7 mouse cellular contexts compared by ENCODE assay signal in the genomic region with DNA sequence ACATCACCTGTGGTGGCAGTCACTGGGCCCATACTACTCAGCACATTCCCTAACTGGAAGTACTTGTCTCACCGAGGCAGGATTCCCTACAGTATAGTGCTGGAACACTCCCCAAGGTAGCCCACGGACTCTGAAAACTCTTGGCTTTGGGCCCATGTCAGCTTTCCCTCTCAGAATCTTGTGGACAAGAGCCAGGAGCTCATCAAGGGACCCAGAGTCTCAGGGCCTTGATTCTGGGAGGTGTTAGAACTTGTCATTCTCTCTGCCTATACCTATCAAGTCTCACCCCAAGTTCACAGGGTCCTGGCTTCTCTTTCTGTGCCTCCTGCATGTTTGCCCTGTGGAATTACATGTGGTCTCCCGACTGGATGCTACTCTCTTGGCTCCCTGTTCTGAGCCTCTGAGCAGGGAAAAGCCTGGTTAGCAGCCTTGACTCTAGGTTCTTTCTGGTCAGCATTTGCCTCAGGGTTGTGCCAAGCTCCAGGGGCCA. TPM values are rescaled to one million over a fixed set of nuclear protein-coding genes. Genes with fewer than 3 reads are reported as not detected.
DNase-seq lines count a peak whose midpoint lies in the region; ATAC-seq lines count a peak whose summit lies in the region.

No protein-coding gene starts in this region.

- ATAC-seq in hindbrain, embryonic 13.5 days (ENCODE audit: low FRiP score), result no peak
- no peak for ATAC-seq in liver, embryonic 16.5 days (ENCODE audit: low read depth)
- ATAC-seq in megakaryocyte progenitor cell, adult 5-6 weeks (replicated peaks; ENCODE audit: poor library complexity), result no peak

- no peaks in the 10 kb centered on the region for H3K9me3 ChIP-seq in hindbrain, embryonic 13.5 days
- no peaks in the 10 kb centered on the region for H3K9me3 ChIP-seq in liver, embryonic 16.5 days (replicated peaks; ENCODE audit: control insufficient read depth, low read length)

- H3K4me3 ChIP-seq in brown adipose tissue, adult 24 weeks (ENCODE audit: insufficient read depth, low read depth, low read length), result no peak overlapping the region
- no peak overlapping the region for H3K4me3 ChIP-seq in hindbrain, embryonic 13.5 days
- no peak overlapping the region for H3K4me3 ChIP-seq in liver, embryonic 16.5 days (ENCODE audit: low read depth, low read length)

- peak overlapping the region; percentile 31; the same call in 1 of the 2 replicates for H3K9ac ChIP-seq in hindbrain, embryonic 13.5 days
- no peak overlapping the region for H3K9ac ChIP-seq in liver, embryonic 16.5 days (ENCODE audit: low read depth, low read length)

- H3K4me2 ChIP-seq in hindbrain, embryonic 13.5 days, result no peak overlapping the region
- no peak overlapping the region for H3K4me2 ChIP-seq in liver, embryonic 16.5 days (ENCODE audit: low read depth, low read length)

- no peaks in the 10 kb centered on the region for H3K27me3 ChIP-seq in hindbrain, embryonic 13.5 days
- no peaks in the 10 kb centered on the region for H3K27me3 ChIP-seq in liver, embryonic 16.5 days (ENCODE audit: control insufficient read depth, insufficient read depth, low read depth, low read length)

- peaks cover 43% of the 10 kb centered on the region for H3K4me1 ChIP-seq in brown adipose tissue, adult 24 weeks (ENCODE audit: control insufficient read depth, insufficient read depth, insufficient read length, low read length)
- peaks cover 56% of the 10 kb centered on the region for H3K4me1 ChIP-seq in hindbrain, embryonic 13.5 days (replicated peaks)
- H3K4me1 ChIP-seq in liver, embryonic 16.5 days (ENCODE audit: control insufficient read depth, low read depth, low read length), result peaks cover 28% of the 10 kb centered on the region

- peak overlapping the region; percentile 99 for H3K27ac ChIP-seq in brown adipose tissue, adult 24 weeks (replicated peaks; ENCODE audit: low read depth, low read length)
- peak overlapping the region; percentile 94 for H3K27ac ChIP-seq in hindbrain, embryonic 13.5 days
- peak overlapping the region; percentile 86 for H3K27ac ChIP-seq in liver, embryonic 16.5 days (ENCODE audit: low read length)

- 56% methylated on average over 3 of the region's 3 CpGs for WGBS in hindbrain, embryonic 13.5 days
- 70% methylated on average over 3 of the region's 3 CpGs for WGBS in liver, embryonic 16.5 days (ENCODE audit: insufficient replicate concordance)

- DNase-seq in Muller cell, postnatal 12 days (ENCODE audit: inconsistent ontology term), result peak; percentile 64
- DNase-seq in urinary bladder, adult 2 months (ENCODE audit: low spot score), result no peak
- no peak for DNase-seq in thymus, postnatal 0 days (ENCODE audit: low spot score)

- H3K36me3 ChIP-seq in hindbrain, embryonic 13.5 days, result peaks cover 54% of the 10 kb centered on the region
- peaks cover 46% of the 10 kb centered on the region for H3K36me3 ChIP-seq in liver, embryonic 16.5 days (ENCODE audit: control insufficient read depth, insufficient read depth)

RNA-seq across cellular contexts. Expression of gene Ptpa, which starts 24.4 kb away (rescaled TPM):
- 83.8 and 94.3 TPM in 2 replicates for polyA plus RNA-seq in brown adipose tissue, adult 24 weeks (2012; ENCODE audit: insufficient read depth, insufficient read length, missing spikeins)
- polyA plus RNA-seq in hindbrain, embryonic 13.5 days (2015; fragmentation: Nextera tagmentation; extraction: Ambion mirVana), result 129 and 133 TPM in 2 replicates
- 121 TPM in 2 replicates for polyA plus RNA-seq in liver, embryonic 16.5 days (2015; fragmentation: Nextera tagmentation; extraction: Ambion mirVana)
- 90.0 and 93.9 TPM in 2 replicates for polyA plus RNA-seq in urinary bladder, adult 2 months (2012; rRNA removed)
- polyA plus RNA-seq in thymus, postnatal 0 days (2015; fragmentation: Nextera tagmentation; extraction: Ambion mirVana), result 127 and 128 TPM in 2 replicates
- total RNA-seq in megakaryocyte progenitor cell, adult 5-6 weeks (2015), result 75.9 and 90.4 TPM in 2 replicates
- total RNA-seq in megakaryocyte progenitor cell, adult 5-6 weeks (2017), result 63.0 and 63.3 TPM in 2 replicates

RNA-seq across cellular contexts. Expression of gene Crat, which starts 24.6 kb away (rescaled TPM):
- 378 and 560 TPM in 2 replicates for polyA plus RNA-seq in brown adipose tissue, adult 24 weeks (2012; ENCODE audit: insufficient read depth, insufficient read length, missing spikeins)
- 22.1 and 24.0 TPM in 2 replicates for polyA plus RNA-seq in hindbrain, embryonic 13.5 days (2015; fragmentation: Nextera tagmentation; extraction: Ambion mirVana)
- polyA plus RNA-seq in liver, embryonic 16.5 days (2015; fragmentation: Nextera tagmentation; extraction: Ambion mirVana), result 24.2 and 31.3 TPM in 2 replicates
- 27.3 and 38.1 TPM in 2 replicates for polyA plus RNA-seq in urinary bladder, adult 2 months (2012; rRNA removed)
- polyA plus RNA-seq in thymus, postnatal 0 days (2015; fragmentation: Nextera tagmentation; extraction: Ambion mirVana), result 7.9 and 10.2 TPM in 2 replicates
- 21.2 and 31.7 TPM in 2 replicates for total RNA-seq in megakaryocyte progenitor cell, adult 5-6 weeks (2015)
- total RNA-seq in megakaryocyte progenitor cell, adult 5-6 weeks (2017), result 8.4 and 9.1 TPM in 2 replicates

RNA-seq across cellular contexts. Expression of gene Ier5l, which starts 33.8 kb away (rescaled TPM):
- 2.5 and 3.5 TPM in 2 replicates for polyA plus RNA-seq in brown adipose tissue, adult 24 weeks (2012; ENCODE audit: insufficient read depth, insufficient read length, missing spikeins)
- 2.1 and 2.9 TPM in 2 replicates for polyA plus RNA-seq in hindbrain, embryonic 13.5 days (2015; fragmentation: Nextera tagmentation; extraction: Ambion mirVana)
- polyA plus RNA-seq in liver, embryonic 16.5 days (2015; fragmentation: Nextera tagmentation; extraction: Ambion mirVana), result 0.07 TPM in 1 of 2 replicates, not detected in the other
- polyA plus RNA-seq in urinary bladder, adult 2 months (2012; rRNA removed), result 10.7 and 11.0 TPM in 2 replicates
- 0.55 and 0.69 TPM in 2 replicates for polyA plus RNA-seq in thymus, postnatal 0 days (2015; fragmentation: Nextera tagmentation; extraction: Ambion mirVana)
- 0.07 and 0.12 TPM in 2 replicates for total RNA-seq in megakaryocyte progenitor cell, adult 5-6 weeks (2015)
- total RNA-seq in megakaryocyte progenitor cell, adult 5-6 weeks (2017), result 0.10 and 0.96 TPM in 2 replicates

RNA-seq across cellular contexts. Expression of gene Dolpp1, which starts 48.2 kb away (rescaled TPM):
- 10.4 and 13.8 TPM in 2 replicates for polyA plus RNA-seq in brown adipose tissue, adult 24 weeks (2012; ENCODE audit: insufficient read depth, insufficient read length, missing spikeins)
- polyA plus RNA-seq in hindbrain, embryonic 13.5 days (2015; fragmentation: Nextera tagmentation; extraction: Ambion mirVana), result 51.2 and 53.9 TPM in 2 replicates
- polyA plus RNA-seq in liver, embryonic 16.5 days (2015; fragmentation: Nextera tagmentation; extraction: Ambion mirVana), result 14.7 and 16.5 TPM in 2 replicates
- polyA plus RNA-seq in urinary bladder, adult 2 months (2012; rRNA removed), result 18.9 and 27.3 TPM in 2 replicates
- polyA plus RNA-seq in thymus, postnatal 0 days (2015; fragmentation: Nextera tagmentation; extraction: Ambion mirVana), result 27.8 and 28.1 TPM in 2 replicates
- 4.0 and 8.1 TPM in 2 replicates for total RNA-seq in megakaryocyte progenitor cell, adult 5-6 weeks (2015)
- 16.3 and 26.0 TPM in 2 replicates for total RNA-seq in megakaryocyte progenitor cell, adult 5-6 weeks (2017)
